Mouse (Mus musculus): ENCODE data around the gene Ramp2. TPM values are rescaled to one million over a fixed set of nuclear protein-coding genes. Genes with fewer than 3 reads are reported as not detected.

Gene Ramp2
- polyA plus RNA-seq, 1 experiment = not detected

- TF ChIP-seq GATA1 (IDR thresholded peaks at IDR 0.05; ENCODE audit: low read length) = no peak
Observed at GRCm38 (mm10) chr11:101230991-101231871, 14.6 kb upstream of the Ramp2 start.

- TF ChIP-seq GATA1 (IDR thresholded peaks at IDR 0.05; ENCODE audit: low read length) = peak; percentile 62
Observed at GRCm38 (mm10) chr11:101232010-101232839, 13.6 kb upstream of the Ramp2 start.

- no peak for TF ChIP-seq GATA1 (IDR thresholded peaks at IDR 0.05; ENCODE audit: low read length)
Observed at GRCm38 (mm10) chr11:101233240-101233639, 12.6 kb upstream of the Ramp2 start.

DNA sequence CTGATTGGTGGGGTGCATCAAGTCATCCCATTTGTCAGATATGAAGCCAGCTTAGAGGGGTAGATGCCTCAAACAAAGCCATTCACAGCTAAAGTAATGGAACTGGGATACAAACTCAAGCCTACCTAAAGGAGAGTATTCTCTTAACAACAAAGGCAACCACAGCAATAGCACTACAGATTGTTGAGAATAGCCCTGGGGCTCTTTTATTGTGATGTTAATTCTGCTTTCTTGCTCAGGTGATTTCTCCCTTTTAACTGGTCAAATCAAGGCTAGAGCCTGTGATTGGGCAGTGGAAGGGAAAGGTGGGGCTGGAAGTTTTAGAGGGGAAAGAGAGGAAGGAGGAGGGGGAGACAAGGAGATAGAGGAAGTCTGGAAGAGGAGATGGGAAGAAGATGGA is 11.7 kb upstream of the Ramp2 start:
- no peak for TF ChIP-seq GATA1 (IDR thresholded peaks at IDR 0.05; ENCODE audit: low read length)

GRCm38 (mm10) chr11:101235429-101235828 is 10.4 kb upstream of the Ramp2 start:
- TF ChIP-seq GATA1 (IDR thresholded peaks at IDR 0.05; ENCODE audit: low read length) = no peak

DNA sequence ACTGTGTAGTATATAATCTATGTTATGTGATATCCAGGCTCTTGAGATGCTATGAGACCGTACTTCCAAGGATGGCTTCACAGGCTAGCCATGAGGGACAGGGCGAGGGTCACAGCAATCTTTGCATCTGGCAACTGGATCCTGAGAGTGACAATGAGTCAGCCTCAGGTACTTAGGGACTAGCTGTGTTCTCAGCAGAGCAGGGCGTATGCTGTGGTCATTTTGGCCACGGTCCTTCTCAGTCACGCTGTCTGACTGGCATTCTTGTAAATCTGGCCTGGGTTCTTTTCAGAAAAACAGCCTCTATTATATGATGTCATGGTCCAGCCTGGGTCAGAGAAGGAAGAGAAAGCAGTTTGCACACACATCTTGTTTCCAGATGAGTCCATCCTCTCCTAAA is 9.0 kb upstream of the Ramp2 start:
- no peak for TF ChIP-seq GATA1 (IDR thresholded peaks at IDR 0.05; ENCODE audit: low read length)

GRCm38 (mm10) chr11:101238071-101238647 is 7.7 kb upstream of the Ramp2 start:
- no peak for TF ChIP-seq GATA1 (IDR thresholded peaks at IDR 0.05; ENCODE audit: low read length)

GRCm38 (mm10) chr11:101245071-101245470 is 757 bp upstream of the Ramp2 start:
- TF ChIP-seq GATA1 (IDR thresholded peaks at IDR 0.05; ENCODE audit: low read length) = no peak

- TF ChIP-seq GATA1 (IDR thresholded peaks at IDR 0.05; ENCODE audit: low read length) = no peak
Observed at GRCm38 (mm10) chr11:101246702-101247012, 829 bp downstream of the Ramp2 start.

GRCm38 (mm10) chr11:101247521-101248030 is 1.7 kb downstream of the Ramp2 start:
- TF ChIP-seq GATA1 (IDR thresholded peaks at IDR 0.05; ENCODE audit: low read length) = no peak

GRCm38 (mm10) chr11:101248258-101248994 is 2.6 kb downstream of the Ramp2 start:
- TF ChIP-seq GATA1 (IDR thresholded peaks at IDR 0.05; ENCODE audit: low read length) = no peak

DNA sequence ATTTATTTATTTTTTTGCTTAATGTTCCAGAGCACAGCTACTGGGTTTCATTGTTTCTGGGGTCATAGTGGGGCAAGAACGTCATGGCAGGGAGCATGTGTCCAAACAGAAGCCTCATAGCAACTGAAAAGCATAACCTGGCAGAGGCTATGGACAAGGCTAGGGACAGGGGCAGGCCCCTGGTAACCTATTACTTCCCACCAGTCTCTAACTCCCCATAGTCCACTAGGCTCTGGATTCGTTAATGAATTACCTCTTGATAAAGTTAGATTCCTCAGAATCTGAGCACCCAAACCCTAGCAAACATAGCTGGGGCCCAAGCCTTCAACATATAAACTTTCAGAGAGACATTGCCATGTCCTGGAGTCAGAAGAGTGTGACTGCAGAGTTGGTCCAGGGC is 5.2 kb downstream of the Ramp2 start:
- no peak for TF ChIP-seq GATA1 (IDR thresholded peaks at IDR 0.05; ENCODE audit: low read length)

GRCm38 (mm10) chr11:101252941-101253340 is 7.1 kb downstream of the Ramp2 start:
- no peak for TF ChIP-seq GATA1 (IDR thresholded peaks at IDR 0.05; ENCODE audit: low read length)

DNA sequence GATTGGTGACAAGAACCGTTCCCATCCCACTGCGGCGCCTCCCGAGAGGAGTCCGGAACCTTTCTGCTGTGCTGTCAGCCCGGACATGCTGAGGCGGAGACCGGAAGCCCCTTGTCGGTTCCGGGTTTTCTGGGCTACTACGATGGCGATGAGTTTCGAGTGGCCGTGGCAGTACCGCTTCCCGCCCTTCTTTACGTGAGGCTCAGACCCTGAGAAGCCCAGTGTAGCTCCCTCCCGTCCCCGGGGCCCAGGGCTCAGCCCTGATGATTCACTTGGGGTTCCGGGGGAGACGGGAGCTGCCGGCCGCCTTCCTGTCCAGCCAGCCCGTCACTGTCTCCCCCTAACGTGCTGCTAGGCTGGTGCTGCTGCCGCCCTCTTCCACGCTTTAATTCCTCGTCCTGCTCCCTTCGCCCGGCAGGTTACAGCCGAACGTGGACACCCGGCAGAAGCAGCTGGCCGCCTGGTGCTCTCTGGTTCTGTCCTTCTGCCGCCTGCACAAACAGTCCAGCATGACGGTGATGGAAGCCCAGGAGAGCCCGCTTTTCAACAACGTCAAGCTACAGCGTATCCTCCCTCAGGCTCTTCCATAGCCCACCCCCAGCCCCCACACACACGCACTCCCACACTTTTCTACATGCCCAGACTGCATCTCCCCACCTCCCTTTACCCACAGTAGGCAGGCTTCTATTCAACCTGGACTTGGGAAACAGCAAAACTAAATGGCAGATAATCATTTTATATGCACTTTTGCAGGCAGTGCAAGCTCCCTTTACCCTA is 8.0 kb downstream of the Ramp2 start, which contains the start of gene Vps25:
Gene Vps25 (plus strand): TSS at position 95 of the 777 bp plus-strand sequence.
- TF ChIP-seq GATA1 (IDR thresholded peaks at IDR 0.05; ENCODE audit: low read length) = no peak
